Mouse (Mus musculus): ENCODE results near the gene Pld2.

GRCm38 (mm10) chr11:70541415-70541814 is 1.6 kb downstream of the Pld2 start:
- TF ChIP-seq GATA1 (IDR thresholded peaks at IDR 0.05; ENCODE audit: borderline replicate concordance, low read length) (no peak), FLI1 (IDR thresholded peaks at IDR 0.05; ENCODE audit: low read length) (no peak)
